16 mouse cellular contexts compared by ENCODE assay signal in the genomic region with DNA sequence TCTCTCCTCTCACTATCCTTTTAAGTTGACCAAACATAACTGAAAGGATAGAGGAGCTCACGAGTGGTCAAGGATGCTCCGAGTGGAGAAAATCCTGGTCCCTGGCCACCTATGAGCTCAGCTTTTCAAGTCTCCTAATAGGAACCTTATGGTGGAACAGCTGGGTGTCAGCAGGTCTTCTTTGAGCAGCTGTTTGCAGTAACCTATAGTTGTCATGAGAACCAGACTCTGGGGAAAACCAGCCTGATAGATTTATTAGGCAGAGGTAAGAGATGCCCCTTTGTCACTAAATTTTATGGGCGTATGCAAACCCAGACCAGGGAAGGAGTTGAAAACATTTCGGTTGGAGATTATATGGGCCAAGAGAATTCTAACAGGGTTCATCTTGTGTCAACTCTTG.
DNase-seq lines count a peak whose midpoint lies in the region.
"Had no signal": no experiment of that assay in that cellular context is flagged by ENCODE, and none has a peak within 500 bp of the region (broad histone marks: within the 10 kb centered on the region; RNA-seq: fewer than 3 reads in every experiment).

No protein-coding gene starts in this region.

- no peak overlapping the region for H3K27ac ChIP-seq in heart, embryonic 10.5 days
- H3K27ac ChIP-seq: embryonic facial prominence, embryonic 13.5 days; intestine, embryonic 15.5 days; midbrain, embryonic 15.5 days had no signal

- WGBS in heart, embryonic 10.5 days = 56% methylated on average over 4 of the region's 4 CpGs

- no peak overlapping the region for H3K4me3 ChIP-seq in heart, embryonic 10.5 days
- H3K4me3 ChIP-seq: embryonic facial prominence, embryonic 13.5 days; intestine, embryonic 15.5 days; midbrain, embryonic 15.5 days had no signal

- intact Hi-C loops in heart, postnatal 10 days (cut with DNase I) = no loop called here

- H3K27me3 ChIP-seq in heart, embryonic 10.5 days (ENCODE audit: insufficient read depth, poor library complexity, severe bottlenecking) = peaks cover 33% of the 10 kb centered on the region; the same call in 1 of the 2 replicates
- H3K27me3 ChIP-seq: embryonic facial prominence, embryonic 13.5 days; intestine, embryonic 15.5 days; midbrain, embryonic 15.5 days had no signal

- 0 out of 2 replicates have a peak, but pooled peaks cover 3% of the 10 kb centered on the region for H3K4me1 ChIP-seq in heart, embryonic 10.5 days
- H3K4me1 ChIP-seq: embryonic facial prominence, embryonic 13.5 days; intestine, embryonic 15.5 days; midbrain, embryonic 15.5 days had no signal

- DNase-seq in heart, postnatal 10 days = peak; percentile 27 to 39
- no peak for DNase-seq in heart, embryonic 10.5 days (ENCODE audit: low spot score)
- peak; percentile 2 for DNase-seq in kidney, postnatal 14 days
- no peak for DNase-seq in kidney, adult 11 months
- peak; percentile 66 for DNase-seq in embryo, embryonic 10.5 days (ENCODE audit: low spot score)
- DNase-seq in mesoderm, embryonic 11.5 days (ENCODE audit: low read depth, low spot score) = peak; percentile 86
- DNase-seq in adrenal gland, postnatal 4 days (ENCODE audit: low spot score in 2 of 2) = no peak
- DNase-seq: adrenal gland, adult 8-10 months; cerebellum, adult 9-10 months; lung, embryonic 14.5 days; right cerebral cortex, postnatal 14 days; thymus, postnatal 4 days had no signal

- H3K36me3 ChIP-seq in heart, embryonic 10.5 days = no peaks in the 10 kb centered on the region
- H3K36me3 ChIP-seq: embryonic facial prominence, embryonic 13.5 days; G1E; intestine, embryonic 15.5 days; midbrain, embryonic 15.5 days had no signal

- no peaks in the 10 kb centered on the region for H3K9me3 ChIP-seq in heart, embryonic 10.5 days
- H3K9me3 ChIP-seq: embryonic facial prominence, embryonic 13.5 days; intestine, embryonic 15.5 days; midbrain, embryonic 15.5 days had no signal

Comparison
In these comparisons a context has a peak if more than half of its experiments do, and no peak if none do; other contexts are left out.
1. DNase-seq: peak in heart, postnatal 10 days (2 of 2), kidney, postnatal 14 days (single experiment), embryo, embryonic 10.5 days (single experiment) and mesoderm, embryonic 11.5 days (single experiment); none in heart, embryonic 10.5 days (single experiment), kidney, adult 11 months (single experiment) and adrenal gland, postnatal 4 days (0 of 2).